ENCODE assay signal across 10 mouse cellular contexts in the genomic region with DNA sequence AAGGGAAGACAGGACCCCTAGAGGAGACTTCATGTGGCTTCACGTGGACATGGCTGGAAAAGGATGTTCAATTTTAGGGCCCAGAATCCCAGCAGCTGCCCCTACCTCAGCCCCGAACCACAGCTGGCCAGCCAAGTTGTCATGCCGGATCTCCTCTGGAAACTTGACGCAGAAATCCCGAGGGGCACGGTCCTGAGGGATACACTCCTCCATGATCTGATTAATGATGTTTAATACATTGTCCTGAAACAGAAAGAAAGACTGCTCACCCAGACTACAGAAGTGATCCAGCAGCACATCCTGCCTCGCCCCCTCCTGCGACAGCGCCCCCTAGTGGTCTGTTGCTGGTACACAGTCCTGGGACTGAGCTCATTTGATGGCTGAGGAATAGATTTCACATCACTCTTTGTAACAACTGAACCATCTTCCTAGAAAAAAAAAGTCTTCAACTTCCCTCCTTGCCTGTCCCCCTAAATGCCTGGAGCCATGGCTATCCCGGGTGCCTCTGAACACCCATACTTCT. TPM values are rescaled to one million over a fixed set of nuclear protein-coding genes. Genes with fewer than 3 reads are reported as not detected.
DNase-seq lines count a peak whose midpoint lies in the region; ATAC-seq and TF ChIP-seq lines count a peak whose summit lies in the region.
"Had no signal": no experiment of that assay in that cellular context is flagged by ENCODE, and none has a peak within 500 bp of the region (broad histone marks: within the 10 kb centered on the region; RNA-seq: fewer than 3 reads in every experiment).

No protein-coding gene starts in this region.

- no peak overlapping the region for H3K4me3 ChIP-seq in heart, postnatal 0 days (ENCODE audit: low read depth, low read length)
- H3K4me3 ChIP-seq in heart, embryonic 11.5 days (ENCODE audit: low read depth, low read length), result no peak overlapping the region
- no peak overlapping the region for H3K4me3 ChIP-seq in forebrain, embryonic 14.5 days (ENCODE audit: low read depth, low read length)
- H3K4me3 ChIP-seq: embryonic facial prominence, embryonic 13.5 days; lung, embryonic 15.5 days had no signal

- ATAC-seq in heart, postnatal 0 days (ENCODE audit: insufficient read depth, low read depth), result 0 out of 2 replicates have a peak, but pooled peaks have one; percentile 27
- ATAC-seq in heart, embryonic 11.5 days (replicated peaks; ENCODE audit: insufficient number of reproducible peaks, low FRiP score, low TSS enrichment), result no peak
- peak; percentile 51 for ATAC-seq in granulocyte monocyte progenitor cell, adult 5-6 weeks (replicated peaks; ENCODE audit: poor library complexity, severe bottlenecking)
- no peak for ATAC-seq in forebrain, embryonic 14.5 days

- no peaks in the 10 kb centered on the region for H3K4me1 ChIP-seq in heart, postnatal 0 days (ENCODE audit: control insufficient read depth, insufficient read depth)
- peaks cover 2% of the 10 kb centered on the region; the same call in 1 of the 2 replicates for H3K4me1 ChIP-seq in heart, embryonic 11.5 days (ENCODE audit: control insufficient read depth, insufficient read depth, low read length)
- H3K4me1 ChIP-seq in forebrain, embryonic 14.5 days (ENCODE audit: control insufficient read depth, insufficient read depth, low read length), result no peaks in the 10 kb centered on the region
- H3K4me1 ChIP-seq: embryonic facial prominence, embryonic 13.5 days; lung, embryonic 15.5 days had no signal

- WGBS in heart, postnatal 0 days, result 53% methylated on average over 10 of the region's 10 CpGs
- WGBS in heart, embryonic 11.5 days (ENCODE audit: insufficient replicate concordance), result 47% methylated on average over 10 of the region's 10 CpGs
- WGBS in forebrain, embryonic 14.5 days, result 55% methylated on average over 10 of the region's 10 CpGs

- peaks cover 10% of the 10 kb centered on the region; the same call in 1 of the 2 replicates for H3K27me3 ChIP-seq in heart, postnatal 0 days (ENCODE audit: control insufficient read depth, insufficient read depth, low read length)
- H3K27me3 ChIP-seq in heart, embryonic 11.5 days (ENCODE audit: control insufficient read depth, insufficient read depth, low read length), result peaks cover 5% of the 10 kb centered on the region; the same call in 1 of the 2 replicates
- no peaks in the 10 kb centered on the region for H3K27me3 ChIP-seq in forebrain, embryonic 14.5 days (replicated peaks; ENCODE audit: control insufficient read depth, insufficient read depth, low read length)
- H3K27me3 ChIP-seq: embryonic facial prominence, embryonic 13.5 days; lung, embryonic 15.5 days had no signal

- H3K36me3 ChIP-seq in heart, postnatal 0 days (replicated peaks; ENCODE audit: control insufficient read depth, insufficient read depth, low read length), result no peaks in the 10 kb centered on the region
- no peaks in the 10 kb centered on the region for H3K36me3 ChIP-seq in heart, embryonic 11.5 days (ENCODE audit: control insufficient read depth, insufficient read depth, low read length)
- H3K36me3 ChIP-seq in forebrain, embryonic 14.5 days (ENCODE audit: control insufficient read depth, insufficient read depth, low read length), result no peaks in the 10 kb centered on the region
- H3K36me3 ChIP-seq: embryonic facial prominence, embryonic 13.5 days; lung, embryonic 15.5 days had no signal

- no peak for TF ChIP-seq EP300 in heart, postnatal 0 days (IDR thresholded peaks at IDR 0.05; ENCODE audit: low read depth)

- no peak overlapping the region for H3K27ac ChIP-seq in heart, postnatal 0 days (ENCODE audit: low read depth)
- no peak overlapping the region for H3K27ac ChIP-seq in heart, embryonic 11.5 days (ENCODE audit: low read depth, low read length)
- no peak overlapping the region for H3K27ac ChIP-seq in forebrain, embryonic 14.5 days (ENCODE audit: low read depth, low read length)
- H3K27ac ChIP-seq: embryonic facial prominence, embryonic 13.5 days; lung, embryonic 15.5 days had no signal

- H3K9ac ChIP-seq in heart, postnatal 0 days (replicated peaks; ENCODE audit: low read depth, low read length), result no peak overlapping the region
- H3K9ac ChIP-seq in heart, embryonic 11.5 days (ENCODE audit: low read depth, low read length), result no peak overlapping the region
- H3K9ac ChIP-seq in forebrain, embryonic 14.5 days (ENCODE audit: low read length), result no peak overlapping the region
- H3K9ac ChIP-seq: embryonic facial prominence, embryonic 13.5 days; lung, embryonic 15.5 days had no signal

- peak; percentile 71 for TF ChIP-seq CTCF in heart, postnatal 0 days (IDR thresholded peaks at IDR 0.05; ENCODE audit: low read depth)

- H3K4me2 ChIP-seq in heart, postnatal 0 days (ENCODE audit: low read depth, low read length), result no peak overlapping the region
- no peak overlapping the region for H3K4me2 ChIP-seq in heart, embryonic 11.5 days
- no peak overlapping the region for H3K4me2 ChIP-seq in forebrain, embryonic 14.5 days (ENCODE audit: low read length)
- H3K4me2 ChIP-seq: embryonic facial prominence, embryonic 13.5 days; lung, embryonic 15.5 days had no signal

- H3K9me3 ChIP-seq in heart, postnatal 0 days (replicated peaks; ENCODE audit: control insufficient read depth, low read length), result no peaks in the 10 kb centered on the region
- no peaks in the 10 kb centered on the region for H3K9me3 ChIP-seq in heart, embryonic 11.5 days (replicated peaks; ENCODE audit: control insufficient read depth, low read length)
- H3K9me3 ChIP-seq in forebrain, embryonic 14.5 days (replicated peaks; ENCODE audit: control insufficient read depth, low read length), result no peaks in the 10 kb centered on the region
- H3K9me3 ChIP-seq: embryonic facial prominence, embryonic 13.5 days; lung, embryonic 15.5 days had no signal

- DNase-seq in heart, postnatal 0 days (ENCODE audit: low spot score), result peak; percentile 36
- peak; percentile 83 to 85 for DNase-seq in B cell, adult 2 months
- DNase-seq in R1 (ENCODE audit: low read depth, low spot score), result peak; percentile 52
- peak; percentile 41 for DNase-seq in mesoderm, embryonic 11.5 days (ENCODE audit: low read depth, low spot score)
- DNase-seq in thymus, postnatal 4 days, result peak; percentile 96
- DNase-seq in forebrain, embryonic 14.5 days (ENCODE audit: low spot score), result no peak

RNA-seq across cellular contexts. Expression of gene Mxd4, which starts 48.4 kb away (rescaled TPM):
- 104 and 114 TPM in 2 replicates for total RNA-seq in heart, postnatal 0 days (2014; rRNA removed; ENCODE audit: low replicate concordance)
- polyA plus RNA-seq in heart, postnatal 0 days (2015; fragmentation: Nextera tagmentation; extraction: Ambion mirVana), result 22.5 and 24.5 TPM in 2 replicates
- 23.3 and 26.7 TPM in 2 replicates for polyA plus RNA-seq in heart, embryonic 11.5 days (2014; fragmentation: Nextera tagmentation; extraction: Ambion mirVana)
- 36.7 and 43.4 TPM in 2 replicates for total RNA-seq in granulocyte monocyte progenitor cell, adult 5-6 weeks (2014; fragmentation: Nextera tagmentation)
- total RNA-seq in granulocyte monocyte progenitor cell, adult 5-6 weeks (2017), result 21.6 and 22.7 TPM in 2 replicates
- polyA plus RNA-seq in forebrain, embryonic 14.5 days (2014; fragmentation: Nextera tagmentation; extraction: Ambion mirVana), result 25.7 and 29.9 TPM in 2 replicates

RNA-seq across cellular contexts. Expression of gene Zfyve28, which starts 52.3 kb away (rescaled TPM):
- total RNA-seq in heart, postnatal 0 days (2014; rRNA removed; ENCODE audit: low replicate concordance), result 0.04 and 0.89 TPM in 2 replicates
- polyA plus RNA-seq in heart, postnatal 0 days (2015; fragmentation: Nextera tagmentation; extraction: Ambion mirVana), result 0.16 and 0.19 TPM in 2 replicates
- 0.29 and 0.46 TPM in 2 replicates for polyA plus RNA-seq in heart, embryonic 11.5 days (2014; fragmentation: Nextera tagmentation; extraction: Ambion mirVana)
- not detected in 2 replicates for total RNA-seq in granulocyte monocyte progenitor cell, adult 5-6 weeks (2014; fragmentation: Nextera tagmentation)
- not detected in 2 replicates for total RNA-seq in granulocyte monocyte progenitor cell, adult 5-6 weeks (2017)
- polyA plus RNA-seq in forebrain, embryonic 14.5 days (2014; fragmentation: Nextera tagmentation; extraction: Ambion mirVana), result 1.4 and 2.2 TPM in 2 replicates

RNA-seq across cellular contexts. Expression of gene Cfap99, which starts 52.4 kb away (rescaled TPM):
- not detected in 2 replicates for total RNA-seq in heart, postnatal 0 days (2014; rRNA removed; ENCODE audit: low replicate concordance)
- not detected in 2 replicates for polyA plus RNA-seq in heart, postnatal 0 days (2015; fragmentation: Nextera tagmentation; extraction: Ambion mirVana)
- 0.07 and 0.10 TPM in 2 replicates for polyA plus RNA-seq in heart, embryonic 11.5 days (2014; fragmentation: Nextera tagmentation; extraction: Ambion mirVana)
- not detected in 2 replicates for total RNA-seq in granulocyte monocyte progenitor cell, adult 5-6 weeks (2014; fragmentation: Nextera tagmentation)
- total RNA-seq in granulocyte monocyte progenitor cell, adult 5-6 weeks (2017), result not detected in 2 replicates
- 0.10 TPM in 1 of 2 replicates, not detected in the other for polyA plus RNA-seq in forebrain, embryonic 14.5 days (2014; fragmentation: Nextera tagmentation; extraction: Ambion mirVana)
- polyA plus RNA-seq: embryonic facial prominence, embryonic 13.5 days had no signal

Comparison
In these comparisons a context has a peak if more than half of its experiments do, and no peak if none do; other contexts are left out.
1. ATAC-seq: peak in heart, postnatal 0 days (single experiment) and granulocyte monocyte progenitor cell, adult 5-6 weeks (single experiment); none in heart, embryonic 11.5 days (single experiment) and forebrain, embryonic 14.5 days (single experiment).